Mouse (Mus musculus): Measurements from ENCODE around the gene 5730522E02Rik. TPM values are rescaled to one million over a fixed set of nuclear protein-coding genes. Genes with fewer than 3 reads are reported as not detected.
"Not testable (repeated sequence)": the region's sequence is repeated elsewhere in the genome, so short reads cannot be mapped to it uniquely, and the experiment has no call there.

Gene 5730522E02Rik
- total RNA-seq (2021) = 10 to 100 TPM; 10.5 to 14.0 TPM

GRCm38 (mm10) chr11:26210582-26211180, at the start of gene 5730522E02Rik:
5730522E02Rik (minus strand) TSS chr11:26210763.
- DNase-seq (ENCODE audit: extremely low spot score in 1 of 2, low spot score in 1 of 2) = no peak

DNA sequence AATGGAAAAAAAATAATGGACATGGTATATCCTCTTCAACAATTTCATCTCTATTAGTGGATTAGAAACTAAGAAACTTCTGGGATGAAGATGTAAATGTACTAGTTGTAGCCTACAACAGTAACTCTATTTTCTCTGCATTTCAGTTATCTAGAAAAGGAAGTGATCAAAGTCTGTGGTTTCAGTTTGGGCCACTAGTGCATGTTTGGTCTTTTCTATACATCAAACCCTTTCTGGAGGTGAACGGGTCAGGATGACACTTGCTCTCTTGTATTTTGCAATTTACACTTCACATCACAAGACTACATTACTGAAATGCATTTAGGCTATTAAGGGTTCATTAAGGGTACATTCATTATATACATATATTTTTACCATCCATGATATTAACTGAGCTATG, 26.0 kb upstream of the 5730522E02Rik start:
- DNase-seq (ENCODE audit: extremely low spot score in 1 of 2, low spot score in 1 of 2) = no peak

DNA sequence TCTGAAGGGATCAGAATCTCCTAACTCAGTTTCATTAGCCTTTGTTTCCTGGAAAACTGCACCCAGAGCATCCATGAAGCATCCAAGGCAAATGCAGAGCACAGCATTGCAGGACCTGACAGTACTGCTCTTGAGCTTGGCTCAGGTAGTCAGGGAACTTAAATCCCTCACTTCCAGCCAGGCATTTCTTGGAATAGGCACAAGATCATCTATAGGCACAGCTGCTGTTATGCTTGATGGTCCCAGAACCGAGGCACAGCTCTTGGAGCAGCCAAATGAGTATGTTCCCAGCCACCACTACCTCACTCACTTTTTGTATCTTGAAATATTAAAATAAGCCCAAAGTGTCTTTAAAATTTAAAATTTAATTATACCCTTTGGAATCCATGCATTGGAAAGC, 19.3 kb upstream of the 5730522E02Rik start:
- no peak for DNase-seq (ENCODE audit: extremely low spot score in 1 of 2, low spot score in 1 of 2)

DNA sequence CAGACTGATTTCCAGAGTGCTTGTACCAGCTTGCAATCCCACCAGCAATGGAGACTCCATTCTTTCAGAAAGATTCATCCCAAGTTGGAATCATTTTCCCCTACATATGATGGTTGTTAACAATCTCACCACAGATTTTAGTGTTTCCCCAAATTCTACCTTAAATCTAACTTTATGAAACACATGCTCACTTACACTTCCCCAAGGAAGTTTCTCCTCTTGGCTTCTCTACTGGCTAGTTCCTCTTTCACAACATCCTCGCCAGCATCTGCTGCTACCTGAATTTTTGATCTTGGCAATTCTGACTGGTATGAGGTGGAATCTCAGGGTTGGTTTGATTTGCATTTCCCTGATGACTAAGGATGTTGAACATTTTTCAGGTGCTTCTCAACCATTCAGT, 3.1 kb upstream of the 5730522E02Rik start:
- not testable (repeated sequence) for DNase-seq (ENCODE audit: extremely low spot score in 1 of 2, low spot score in 1 of 2)

DNA sequence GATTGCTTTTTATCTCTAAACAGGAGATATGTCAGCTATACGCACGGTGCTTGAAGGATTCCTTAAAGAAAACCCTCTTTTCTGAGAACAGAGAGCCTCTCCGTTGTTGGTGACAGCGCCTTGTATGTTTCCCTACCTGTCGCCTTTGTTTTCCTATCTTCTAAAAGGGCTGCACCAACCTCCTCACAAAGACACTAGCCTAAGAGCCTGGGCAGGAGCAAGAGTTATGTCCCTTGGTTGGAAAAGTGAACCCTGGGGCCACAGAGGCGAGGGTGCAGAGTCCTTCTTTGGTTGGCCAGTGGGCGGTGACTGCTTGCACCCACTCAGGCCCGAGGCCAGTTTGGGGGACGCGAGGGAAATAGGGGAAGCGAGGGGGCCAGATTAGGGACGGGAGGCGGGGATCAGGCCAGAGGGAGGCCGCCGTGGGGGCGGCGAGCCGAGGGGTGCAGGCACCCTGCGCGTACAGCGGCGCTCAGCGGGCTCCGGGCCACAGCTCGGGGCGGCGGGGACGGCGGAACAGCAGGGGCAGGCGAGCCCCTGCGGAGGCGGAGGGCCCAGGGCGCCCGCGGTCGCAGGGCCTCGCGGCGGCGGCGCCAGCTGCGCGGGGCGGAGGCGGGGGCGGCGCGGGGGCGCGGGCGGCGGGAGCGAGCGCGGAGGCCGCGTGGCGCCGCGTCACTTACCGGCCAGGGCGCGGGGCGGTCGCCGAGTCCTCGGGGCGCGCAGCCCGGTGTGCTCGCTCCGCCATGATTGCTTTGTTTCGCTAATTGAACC, 567 bp downstream of the 5730522E02Rik start:
- peak; percentile 38 to 57 for DNase-seq (ENCODE audit: extremely low spot score in 1 of 2, low spot score in 1 of 2)

DNA sequence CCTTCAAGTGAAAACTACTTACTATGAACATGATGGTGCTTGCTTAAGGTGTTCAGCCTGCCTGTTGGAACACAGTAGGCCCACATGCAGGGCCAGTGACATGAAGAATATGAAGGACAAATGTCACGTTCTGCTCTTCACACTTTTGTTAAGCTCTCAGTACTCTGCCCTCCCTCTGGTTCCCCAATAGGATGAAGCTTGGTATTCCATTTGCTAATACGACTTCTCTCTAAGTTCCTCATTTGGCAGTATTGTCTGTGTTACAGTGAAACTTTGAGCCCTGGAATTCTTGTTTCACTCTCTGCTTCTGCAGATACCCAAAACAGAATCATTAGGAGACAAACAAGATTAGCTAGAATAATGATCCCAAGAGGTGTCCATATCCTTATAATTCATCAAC, 7.1 kb downstream of the 5730522E02Rik start:
- no peak for DNase-seq (ENCODE audit: extremely low spot score in 1 of 2, low spot score in 1 of 2)

DNA sequence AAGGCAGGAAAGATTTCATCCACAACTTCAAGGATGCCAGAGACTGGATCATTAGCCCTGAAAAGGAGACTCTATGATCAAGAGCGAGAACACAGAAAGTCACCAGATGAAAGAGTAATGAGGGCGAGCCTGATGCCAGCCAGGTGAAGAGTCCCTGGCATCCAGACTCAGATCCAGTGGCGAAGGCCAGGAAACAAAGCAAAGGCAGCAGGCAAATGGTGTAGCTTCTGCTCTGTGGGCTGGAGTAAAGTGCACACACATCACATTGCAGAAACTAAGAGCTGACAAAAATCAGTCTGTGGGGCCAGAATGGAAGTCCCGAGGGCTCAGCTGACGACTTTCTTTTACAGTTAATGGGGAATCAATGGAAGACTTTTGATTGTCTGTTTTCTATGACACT, 7.7 kb downstream of the 5730522E02Rik start:
- DNase-seq (ENCODE audit: extremely low spot score in 1 of 2, low spot score in 1 of 2) = no peak

DNA sequence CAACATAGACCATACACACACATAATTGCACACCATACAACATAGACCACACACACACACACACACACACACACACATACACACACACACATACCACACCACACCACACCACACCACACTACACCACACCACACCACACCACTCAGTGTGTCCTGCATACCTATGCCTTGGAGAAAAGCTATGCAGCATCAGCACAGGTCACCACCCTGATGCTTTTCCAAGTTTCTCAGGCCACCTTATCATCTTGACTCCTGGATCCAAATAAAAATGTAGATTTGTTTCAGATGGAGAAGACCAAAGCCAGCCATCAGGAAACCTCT, 8.8 kb downstream of the 5730522E02Rik start:
- no peak for DNase-seq (ENCODE audit: extremely low spot score in 1 of 2, low spot score in 1 of 2)

DNA sequence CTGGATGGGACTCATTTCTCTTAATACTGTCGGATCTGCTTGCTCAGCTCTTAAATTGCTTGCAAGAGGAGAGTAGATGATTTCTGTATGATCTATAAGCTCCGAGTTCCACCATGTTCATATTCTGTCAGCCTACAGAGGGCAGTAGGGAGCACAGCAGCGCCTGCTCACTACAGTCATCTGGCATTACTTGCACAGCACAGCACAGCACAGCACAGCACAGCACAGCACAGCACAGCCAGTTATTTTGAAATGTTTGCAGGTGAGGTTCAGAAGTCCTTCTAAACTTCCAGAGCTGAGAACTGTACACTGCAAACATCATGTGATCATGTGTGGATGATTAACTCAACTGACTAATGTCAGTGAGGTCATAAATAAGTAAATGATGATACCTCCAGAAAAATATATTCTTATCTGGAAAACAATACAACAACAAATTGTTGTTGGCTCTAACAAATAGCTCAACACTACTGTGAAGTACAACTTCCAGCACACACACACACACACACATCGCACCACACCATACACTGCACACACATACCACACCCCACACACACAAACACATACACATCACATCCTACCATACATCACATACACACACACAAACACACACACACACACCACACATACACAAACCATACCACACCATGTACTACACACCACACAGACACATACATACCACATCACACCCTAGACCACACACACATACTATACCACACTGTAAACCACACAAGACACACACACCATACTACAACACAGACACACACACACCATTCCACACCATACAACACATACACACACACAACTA, 9.4 kb downstream of the 5730522E02Rik start:
- peak in 1 of 2 experiments; percentile 62 for DNase-seq (ENCODE audit: extremely low spot score in 1 of 2, low spot score in 1 of 2)

DNA sequence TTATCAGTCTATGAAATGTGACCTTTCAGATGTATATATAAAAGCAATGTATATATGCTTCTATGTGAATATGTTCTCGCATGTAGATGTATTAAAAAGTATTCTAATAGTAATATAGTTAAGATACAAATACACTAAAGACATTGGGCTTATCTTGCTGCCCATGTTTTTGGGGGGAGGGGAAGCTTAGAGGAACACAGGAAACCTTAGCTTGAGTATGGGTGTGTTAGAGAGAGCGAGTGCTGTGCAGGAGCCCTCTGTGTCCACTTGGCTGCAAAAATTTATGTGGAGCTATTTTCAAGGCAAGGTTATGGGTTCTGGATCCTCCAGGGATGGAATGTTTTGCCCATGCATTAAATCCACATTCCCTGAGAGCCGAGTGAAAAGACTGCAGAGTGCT, 15.1 kb downstream of the 5730522E02Rik start:
- DNase-seq (ENCODE audit: extremely low spot score in 1 of 2, low spot score in 1 of 2) = no peak

DNA sequence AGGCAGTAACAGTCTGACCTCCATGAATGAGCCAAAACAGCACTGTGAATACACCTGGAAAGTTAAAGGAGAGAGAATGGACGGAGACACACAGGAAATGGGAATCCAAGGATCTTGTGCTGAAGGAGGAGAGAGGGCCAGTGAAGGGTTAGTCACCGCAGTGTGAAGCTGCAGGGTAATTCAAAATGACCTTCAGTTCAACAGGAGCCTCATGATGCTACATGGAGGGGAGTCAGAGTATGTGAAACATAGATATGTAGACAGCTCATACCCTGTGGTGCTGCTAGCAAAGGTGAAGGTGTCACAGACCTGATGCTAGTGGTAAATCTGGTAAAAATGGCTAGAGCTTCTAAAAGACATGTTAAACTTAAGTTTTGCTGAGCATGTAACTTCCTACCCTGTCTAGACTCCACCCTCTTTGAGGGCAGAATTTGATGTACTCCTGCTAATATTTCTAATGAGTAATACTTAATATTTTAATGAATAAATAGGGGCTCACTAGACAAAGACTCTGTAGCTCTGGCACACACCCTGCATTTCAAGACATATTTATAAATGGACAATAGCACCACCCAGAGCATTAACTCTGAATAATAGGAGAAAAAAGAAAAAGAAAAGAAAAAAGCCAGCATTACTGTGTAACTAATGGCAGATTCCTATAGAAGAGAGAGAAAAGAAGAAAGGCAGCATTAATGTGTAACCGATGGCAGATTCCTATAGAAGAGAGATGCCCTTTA, 23.2 kb downstream of the 5730522E02Rik start:
- DNase-seq (ENCODE audit: extremely low spot score in 1 of 2, low spot score in 1 of 2) = no peak

- no peak for DNase-seq (ENCODE audit: extremely low spot score in 1 of 2, low spot score in 1 of 2)
These were observed 40.0 kb downstream of the 5730522E02Rik start for GRCm38 (mm10) chr11:26170572-26170971.

GRCm38 (mm10) chr11:26167609-26167971, 43.0 kb downstream of the 5730522E02Rik start:
- no peak for DNase-seq (ENCODE audit: extremely low spot score in 1 of 2, low spot score in 1 of 2)

DNA sequence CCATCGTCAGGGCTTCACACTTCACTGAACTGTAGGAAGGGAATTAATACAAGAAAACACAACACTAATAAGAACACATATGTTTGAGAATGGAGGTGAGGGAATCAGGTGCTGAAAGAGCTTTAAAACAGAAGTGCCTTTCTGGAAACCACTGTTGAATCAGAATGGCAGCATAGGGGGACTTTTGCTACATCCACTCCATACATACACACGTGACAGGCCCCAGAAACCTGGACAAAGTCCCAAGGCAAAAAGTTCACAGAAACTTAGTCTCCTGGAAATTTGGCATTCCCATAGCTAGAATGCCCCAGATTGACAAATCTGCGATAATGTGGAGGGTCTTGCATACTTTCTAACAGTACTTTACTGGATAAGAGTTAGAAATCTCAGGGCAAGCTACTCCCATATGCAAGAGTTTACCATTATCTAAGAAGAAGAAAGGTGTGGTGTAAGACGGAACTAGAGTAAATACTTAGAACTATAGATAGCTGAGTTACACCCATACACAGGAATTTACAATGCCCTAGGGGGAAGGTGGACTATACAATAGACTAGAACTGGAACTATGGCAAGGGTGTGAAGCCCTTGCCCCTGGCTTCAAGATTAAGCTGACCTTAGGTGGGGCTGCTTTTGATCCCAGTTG, 43.5 kb downstream of the 5730522E02Rik start:
- no peak for DNase-seq (ENCODE audit: extremely low spot score in 1 of 2, low spot score in 1 of 2)

- DNase-seq (ENCODE audit: extremely low spot score in 1 of 2, low spot score in 1 of 2) = no peak
These were observed 45.8 kb downstream of the 5730522E02Rik start for GRCm38 (mm10) chr11:26164651-26165259.

DNA sequence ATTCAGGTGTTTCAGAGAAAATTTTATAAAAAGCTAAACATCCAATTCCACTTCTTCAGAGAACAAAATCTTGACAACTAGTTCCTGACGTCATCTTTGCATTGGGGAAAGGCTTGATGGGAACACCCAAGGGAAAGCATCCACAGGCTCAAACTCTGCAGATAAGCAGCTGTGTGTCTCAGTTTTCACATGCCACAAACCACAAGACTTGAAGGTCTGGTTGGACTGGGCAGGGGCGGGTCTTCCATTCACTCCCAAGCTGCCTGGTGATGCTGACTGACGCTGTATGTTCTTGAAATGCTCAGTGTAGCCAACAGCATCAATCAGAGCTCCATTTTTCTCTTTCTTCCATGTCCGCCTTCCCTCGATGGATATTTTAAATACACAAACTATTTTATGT, 49.2 kb downstream of the 5730522E02Rik start:
- DNase-seq (ENCODE audit: extremely low spot score in 1 of 2, low spot score in 1 of 2) = no peak

DNA sequence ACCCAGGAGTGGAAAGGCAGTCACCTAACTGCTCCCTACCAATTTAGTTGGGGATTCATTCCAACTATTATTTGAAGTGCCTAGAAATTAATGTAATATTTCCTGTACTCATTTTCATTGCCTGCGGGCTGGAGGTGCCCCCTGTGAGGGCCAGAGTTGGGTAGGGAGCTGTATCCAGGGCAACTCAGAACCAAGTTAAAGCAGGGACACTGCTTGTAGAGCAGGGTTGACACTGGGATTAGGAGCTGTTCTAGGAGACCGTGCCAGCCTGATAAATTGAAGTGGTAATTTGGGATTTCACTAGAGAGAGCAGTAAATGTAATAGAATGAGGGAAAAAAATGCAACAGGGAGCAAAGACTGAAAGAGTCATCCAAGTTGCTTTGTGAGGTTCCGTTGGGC, 51.5 kb downstream of the 5730522E02Rik start:
- DNase-seq (ENCODE audit: extremely low spot score in 1 of 2, low spot score in 1 of 2) = no peak

GRCm38 (mm10) chr11:26140024-26140423, 70.5 kb downstream of the 5730522E02Rik start:
- DNase-seq (ENCODE audit: extremely low spot score in 1 of 2, low spot score in 1 of 2) = no peak

DNA sequence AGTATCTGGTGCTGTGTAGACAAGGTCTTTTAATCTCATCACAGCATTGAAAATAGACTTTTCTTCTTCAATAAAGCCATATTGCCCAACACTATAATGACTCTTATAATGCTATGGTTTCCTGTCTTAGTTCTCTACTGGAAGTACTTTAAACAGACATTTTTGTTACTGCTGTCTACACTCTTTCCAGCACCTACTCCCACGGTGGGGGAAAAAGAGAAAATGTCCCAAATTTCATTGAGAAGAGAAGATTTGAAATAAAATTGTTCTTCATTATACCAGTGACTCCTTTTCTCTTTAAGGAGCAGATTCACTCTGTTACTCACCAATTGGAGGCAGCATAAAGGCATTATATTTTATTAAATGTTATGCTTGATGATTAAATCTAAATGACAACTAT, 72.5 kb downstream of the 5730522E02Rik start:
- no peak for DNase-seq (ENCODE audit: extremely low spot score in 1 of 2, low spot score in 1 of 2)

GRCm38 (mm10) chr11:26130911-26131310, 79.7 kb downstream of the 5730522E02Rik start:
- no peak for DNase-seq (ENCODE audit: extremely low spot score in 1 of 2, low spot score in 1 of 2)

Measured in layer of hippocampus, postnatal 25 days (tissue).